Mouse (Mus musculus) v-Abl transformed pro-B cells (cell line): ENCODE data around the gene Klb.
"Not testable (repeated sequence)": the region's sequence is repeated elsewhere in the genome, so short reads cannot be mapped to it uniquely, and the experiment has no call there.

ENCODE experiments used
- in situ Hi-C, 2 experiments: fragments of 400-800 bp; cut with MboI; formaldehyde crosslinking; loops; one replicate each; pipeline ENCODE4 v1.15.1; 2025; ENCODE audit not compliant: unreplicated experiment in 2 of 2

Gene Klb

GRCm38 (mm10) chr5:65348168-65348567, at the start of gene Klb:
Gene Klb, plus strand, starts transcription at chr5:65348314.
- in situ Hi-C loops: no loop called here

DNA sequence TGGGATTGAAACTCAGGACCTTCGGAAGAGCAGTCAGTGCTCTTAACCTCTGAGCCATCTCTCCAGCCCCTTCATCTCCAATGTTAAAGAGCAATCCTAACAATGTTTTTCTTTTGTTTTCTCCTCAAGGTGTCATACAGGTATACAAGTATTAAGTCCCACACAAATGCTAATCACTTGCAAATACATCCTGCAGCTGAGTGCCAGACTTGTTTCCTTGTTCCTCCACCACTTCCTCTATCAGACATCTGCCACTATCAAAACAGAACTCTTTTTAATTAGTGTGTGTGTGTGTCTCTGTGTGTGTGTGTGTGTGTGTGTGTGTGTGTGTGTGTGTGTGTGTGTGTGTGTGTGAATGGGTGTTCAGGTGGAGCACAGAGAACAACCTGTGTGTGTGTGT, 48.5 kb upstream of the Klb start:
- in situ Hi-C loops: not testable (repeated sequence)

GRCm38 (mm10) chr5:65300121-65300520, 48.0 kb upstream of the Klb start:
- in situ Hi-C loops: no loop called here

- in situ Hi-C loops: no loop called here
Observed at GRCm38 (mm10) chr5:65305516-65305915, 42.6 kb upstream of the Klb start.

DNA sequence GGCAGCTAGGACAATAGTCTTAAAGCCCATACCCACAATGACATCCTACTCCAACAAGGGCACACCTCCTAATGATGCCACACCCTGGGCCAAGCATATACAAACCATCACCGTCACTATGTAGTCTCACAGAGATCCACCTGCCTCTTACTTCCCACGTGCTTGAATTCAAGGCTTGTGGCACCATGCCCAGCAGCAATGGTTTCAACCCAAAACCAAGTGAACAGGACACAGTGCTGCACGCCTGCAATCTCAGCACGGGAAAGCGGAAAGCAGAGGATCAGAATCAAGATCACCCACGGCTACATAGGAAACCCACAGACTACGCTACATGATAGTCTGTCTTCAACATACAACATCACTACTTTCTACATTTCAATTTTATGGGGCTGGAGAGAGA, 39.9 kb upstream of the Klb start:
- in situ Hi-C loops: no loop called here

DNA sequence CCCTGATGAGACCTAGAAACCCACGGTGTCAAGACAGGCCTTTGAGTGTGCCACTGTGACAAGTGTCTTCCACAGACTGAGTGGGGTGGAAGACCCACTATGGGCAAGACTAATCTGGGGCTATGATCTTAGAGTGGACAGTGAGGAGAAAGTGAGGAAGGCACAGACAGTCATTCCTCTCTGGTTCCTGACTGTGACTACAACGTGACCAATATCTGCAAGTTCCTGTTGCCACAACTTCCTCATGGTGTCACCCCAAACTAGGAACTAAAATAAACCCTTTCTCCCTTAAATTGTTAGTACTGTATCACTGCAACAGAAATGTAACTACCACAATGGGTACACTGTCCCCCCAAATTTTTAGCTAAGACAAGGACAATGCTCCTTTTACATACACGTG, 39.2 kb upstream of the Klb start:
- in situ Hi-C loops: no loop called here

DNA sequence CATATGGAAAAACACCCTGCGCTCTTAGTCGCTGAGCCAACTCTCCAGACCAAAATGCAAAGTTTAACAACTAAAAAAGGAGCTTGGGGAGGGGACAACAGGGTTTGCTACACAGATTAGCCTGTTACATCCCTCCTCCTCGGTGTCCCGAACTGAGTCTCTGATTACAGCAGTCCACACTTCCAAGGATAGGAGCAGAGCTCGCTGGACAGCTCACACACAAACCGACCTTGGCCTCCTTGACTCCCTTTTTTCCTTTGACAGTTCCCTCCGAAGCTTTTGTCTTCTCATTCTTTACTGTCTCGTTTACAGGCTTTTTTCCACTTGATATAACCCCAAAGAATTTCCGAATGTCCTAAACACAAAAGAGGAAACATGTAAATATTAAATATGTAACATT, 28.9 kb upstream of the Klb start:
- in situ Hi-C loops: no loop called here

DNA sequence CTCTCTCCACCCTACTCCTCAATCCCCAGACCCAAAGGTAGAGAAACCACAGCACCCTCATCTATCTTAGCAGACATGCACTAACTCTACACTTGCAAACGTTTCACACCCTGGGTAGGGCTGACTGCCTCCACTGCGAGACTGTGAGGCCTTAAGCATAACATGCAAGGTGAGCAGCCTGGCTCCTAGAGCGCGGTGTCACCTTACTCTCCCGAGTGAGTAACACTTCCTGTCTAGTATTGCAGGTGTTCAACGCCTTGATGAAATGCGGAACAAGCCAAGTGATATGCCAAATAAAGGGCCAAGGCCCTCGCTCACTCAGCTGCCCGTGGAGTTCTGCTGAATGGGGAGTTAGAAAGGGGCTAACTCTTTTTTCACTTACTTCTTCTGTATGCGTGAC, 25.9 kb upstream of the Klb start:
- in situ Hi-C loops: no loop called here

DNA sequence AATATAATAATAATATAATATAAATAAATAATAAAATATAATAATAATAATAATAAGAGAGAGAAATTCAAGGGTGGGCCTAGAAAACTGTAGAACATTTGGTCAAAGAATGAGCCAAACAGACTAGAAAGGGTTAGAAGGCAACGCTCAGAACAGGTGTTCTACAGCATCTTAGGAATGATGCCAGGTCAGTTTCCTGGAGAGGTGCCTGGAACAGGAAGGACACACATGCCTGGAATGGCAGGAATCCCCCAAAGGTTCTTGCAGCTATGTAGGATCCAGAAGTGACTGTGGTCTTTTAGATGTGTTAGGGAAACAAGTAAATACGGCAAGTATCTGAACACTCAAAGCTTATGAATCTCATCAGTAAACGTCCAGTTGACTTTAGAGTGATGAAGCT, 23.8 kb upstream of the Klb start:
- in situ Hi-C loops: no loop called here

- in situ Hi-C loops: no loop called here
Observed at GRCm38 (mm10) chr5:65324758-65325355, 23.3 kb upstream of the Klb start.

GRCm38 (mm10) chr5:65326212-65326611, 21.9 kb upstream of the Klb start:
- in situ Hi-C loops: no loop called here

GRCm38 (mm10) chr5:65329971-65330370, 18.1 kb upstream of the Klb start:
- in situ Hi-C loops: loop anchor here in 1 of 2 experiments (10.0 kb wide), 1 partner anchor 365 kb away; the partner anchor contains the start of gene Pds5a

- in situ Hi-C loops: loop anchor here (5.0 to 10.0 kb wide), 3 partner anchors 48 to 360 kb away; partner anchors contain the start of genes Lias (in 1 of the 2), Pds5a (in 1 of the 2) and Rpl9 (in 1 of the 2)
Observed at GRCm38 (mm10) chr5:65334788-65335187, 13.3 kb upstream of the Klb start.

DNA sequence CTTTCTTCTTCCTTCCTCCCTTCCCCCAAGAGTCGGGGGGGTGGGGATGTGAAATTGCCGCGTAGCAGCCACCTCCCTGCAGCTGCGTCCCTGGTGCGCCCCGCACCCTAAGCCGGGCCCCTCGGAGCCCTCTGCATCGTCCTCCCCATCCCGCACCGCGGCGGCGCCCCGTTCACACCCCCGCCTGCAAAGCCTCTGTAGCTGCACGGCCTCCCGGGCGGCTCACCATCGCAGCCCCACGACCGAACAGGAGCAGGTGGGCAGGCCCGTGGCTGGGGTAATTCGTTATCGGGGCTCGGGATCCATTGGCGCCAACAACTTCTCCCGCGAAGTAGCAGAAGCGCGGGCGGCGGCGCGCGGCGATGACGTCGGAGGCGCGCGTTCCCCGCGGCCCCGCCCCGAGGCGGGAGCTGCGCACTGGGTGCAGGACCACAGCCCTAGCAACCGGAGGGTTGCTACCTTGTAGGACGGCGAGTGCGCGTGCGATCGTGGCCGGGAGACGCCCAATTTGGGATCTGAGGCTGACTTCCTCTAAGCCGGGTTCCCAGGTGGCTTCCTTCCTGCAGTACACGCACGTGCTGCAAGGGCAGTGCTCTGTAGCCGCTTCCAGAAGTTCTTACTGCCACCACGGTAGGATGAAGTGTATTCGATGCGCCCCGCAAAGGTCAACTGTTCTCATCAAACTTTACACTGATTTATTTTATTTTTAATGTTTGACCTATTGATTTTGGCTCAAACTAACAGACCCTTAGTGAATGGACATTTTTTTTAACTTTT, 12.6 kb upstream of the Klb start, which contains the start of gene Rfc1:
Rfc1 (minus strand) TSS at position 373 of the 777 bp plus-strand sequence.
- in situ Hi-C loops: loop anchor here (5.0 to 10.0 kb wide), 3 partner anchors 47 to 359 kb away; partner anchors contain the start of genes Lias (in 1 of the 2), Pds5a (in 1 of the 2) and Rpl9 (in 1 of the 2)

- in situ Hi-C loops: loop anchor here (5.0 to 10.0 kb wide), 3 partner anchors 46 to 359 kb away; partner anchors contain the start of genes Lias (in 1 of the 2), Pds5a (in 1 of the 2) and Rpl9 (in 1 of the 2)
Observed at GRCm38 (mm10) chr5:65336075-65336355, 12.1 kb upstream of the Klb start.

- in situ Hi-C loops: loop anchor here (5.0 to 10.0 kb wide), 3 partner anchors 44 to 356 kb away; partner anchors contain the start of genes Lias (in 1 of the 2), Pds5a (in 1 of the 2) and Rpl9 (in 1 of the 2)
Observed at GRCm38 (mm10) chr5:65338394-65338793, 9.7 kb upstream of the Klb start.

DNA sequence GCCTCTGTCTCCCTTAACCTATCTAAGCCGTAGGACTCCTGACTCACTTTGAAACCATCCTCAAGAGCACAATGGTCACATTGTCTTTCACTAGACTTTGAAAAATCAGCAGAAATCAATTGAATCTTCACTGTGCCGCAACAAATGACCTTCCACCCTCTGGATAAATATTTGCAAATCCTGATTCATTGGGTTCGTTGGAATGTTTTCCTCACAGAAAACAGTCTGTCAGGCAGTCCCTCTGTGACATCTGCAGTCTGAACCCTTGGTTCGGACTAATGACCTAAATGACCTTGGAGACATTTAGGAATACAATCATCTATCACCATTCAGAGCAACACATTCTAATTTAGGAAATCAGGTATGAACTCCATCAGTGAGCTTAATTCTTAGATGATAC, 7.9 kb upstream of the Klb start:
- in situ Hi-C loops: no loop called here

DNA sequence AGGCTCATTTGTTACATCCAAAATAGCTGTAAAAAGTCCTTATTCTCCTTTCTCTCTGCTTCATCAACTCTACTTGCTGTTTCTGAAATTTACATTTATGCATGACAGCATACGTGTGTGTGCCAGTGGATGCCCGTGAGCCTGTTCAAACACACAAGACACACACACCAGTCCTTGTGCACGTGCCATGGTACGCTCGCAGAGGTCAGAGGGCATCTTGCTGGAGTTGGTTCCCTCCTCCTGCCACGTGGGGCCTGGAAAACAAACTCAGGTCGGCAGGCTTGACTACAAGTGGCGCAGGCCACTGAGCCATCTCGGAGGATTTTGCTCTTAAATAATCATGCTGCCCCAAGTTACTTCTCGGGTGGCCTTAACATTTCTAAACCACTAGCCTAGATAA, 2.4 kb downstream of the Klb start:
- in situ Hi-C loops: no loop called here

DNA sequence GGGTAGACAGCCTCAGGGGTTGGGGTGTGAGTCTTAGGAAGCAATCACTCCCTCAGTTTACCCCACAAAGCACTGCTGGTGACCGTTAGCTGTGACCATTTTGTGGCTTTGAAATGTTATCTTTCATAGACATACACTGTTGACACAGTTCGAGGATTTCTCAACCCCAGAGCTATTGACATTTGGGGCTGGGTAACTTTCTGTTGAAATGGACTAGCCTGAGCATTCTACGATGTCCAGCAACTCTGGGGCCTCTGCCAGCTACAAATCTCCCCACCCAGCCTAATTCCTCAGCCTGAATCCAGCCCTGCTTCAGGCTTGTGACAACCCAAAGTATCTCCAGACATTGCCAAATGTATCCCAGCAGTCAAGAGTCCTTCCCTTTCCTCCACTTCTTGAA, 6.0 kb downstream of the Klb start:
- in situ Hi-C loops: no loop called here

- in situ Hi-C loops: no loop called here
Observed at GRCm38 (mm10) chr5:65354985-65355384, 6.9 kb downstream of the Klb start.

- in situ Hi-C loops: no loop called here
Observed at GRCm38 (mm10) chr5:65356851-65357250, 8.7 kb downstream of the Klb start.

DNA sequence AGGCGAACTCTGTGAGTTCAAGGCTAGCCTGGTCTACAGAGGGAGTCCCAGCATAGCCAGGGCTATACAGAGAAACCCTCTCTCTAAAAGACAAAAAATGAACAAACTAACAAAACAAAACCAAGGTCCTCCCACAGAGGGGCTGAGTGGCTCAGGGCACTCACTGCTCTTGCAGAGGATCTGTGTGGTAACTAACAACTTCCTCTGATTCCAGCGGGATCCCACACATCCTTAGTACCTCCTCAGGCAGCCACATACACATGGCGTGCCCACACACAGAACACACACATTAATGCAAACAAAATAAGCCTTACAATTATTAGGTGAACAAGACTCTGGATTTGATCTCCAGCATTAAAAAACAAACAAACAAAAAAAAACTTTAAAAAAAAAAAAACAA, 9.7 kb downstream of the Klb start:
- in situ Hi-C loops: no loop called here
